Mouse (Mus musculus) Patski (cell line): Measurements from ENCODE around the gene Dusp5. TPM values are rescaled to one million over a fixed set of nuclear protein-coding genes. Genes with fewer than 3 reads are reported as not detected.

Experiments used
- ATAC-seq: fragments of 100-300 bp; one replicate; pipeline ENCODE4 v1.8.0; 2021
- CTCF ChIA-PET: fragments of 350-600 bp; sonication (Branson Sonifier 250); formaldehyde crosslinking; loops from one replicate; lab custom pipeline; 2022; ENCODE audit warnings: inconsistent platforms; lab: Charles Lee
- POLR2A ChIA-PET: fragments of 350-600 bp; sonication (Branson Sonifier 250); formaldehyde crosslinking; loops from one replicate; lab custom pipeline; 2022; ENCODE audit warnings: antibody characterized with exemption, inconsistent platforms; lab: Charles Lee
- DNase-seq: peaks from one replicate; pipeline ENCODE4 v3.0.0-alpha.2; 2011; ENCODE audit warnings: low read depth, low spot score
- H3K27me3 ChIP-seq: fragments of 371-371 bp; one replicate; pipeline ENCODE4 v1.5.1; 2021
- CTCF ChIP-seq: fragments of 100-300 bp; IDR thresholded peaks from one replicate; pipeline ENCODE4 v1.5.1; 2021
- in situ Hi-C: fragments of 300-500 bp; cut with MboI; formaldehyde crosslinking; loops from 3 replicates; pipeline ENCODE4 v1.11.1; 2018; ENCODE audit warnings: low pct_unique_long_range_greater_than_20kb, mixed read lengths
- polyA plus RNA-seq: library from polyadenylated mRNA; unstranded; gene quantifications from one replicate; pipeline ENCODE4 v1.2.3, GENCODE M21; 2021

The Dusp5 gene
- 20.1 TPM for polyA plus RNA-seq

DNA sequence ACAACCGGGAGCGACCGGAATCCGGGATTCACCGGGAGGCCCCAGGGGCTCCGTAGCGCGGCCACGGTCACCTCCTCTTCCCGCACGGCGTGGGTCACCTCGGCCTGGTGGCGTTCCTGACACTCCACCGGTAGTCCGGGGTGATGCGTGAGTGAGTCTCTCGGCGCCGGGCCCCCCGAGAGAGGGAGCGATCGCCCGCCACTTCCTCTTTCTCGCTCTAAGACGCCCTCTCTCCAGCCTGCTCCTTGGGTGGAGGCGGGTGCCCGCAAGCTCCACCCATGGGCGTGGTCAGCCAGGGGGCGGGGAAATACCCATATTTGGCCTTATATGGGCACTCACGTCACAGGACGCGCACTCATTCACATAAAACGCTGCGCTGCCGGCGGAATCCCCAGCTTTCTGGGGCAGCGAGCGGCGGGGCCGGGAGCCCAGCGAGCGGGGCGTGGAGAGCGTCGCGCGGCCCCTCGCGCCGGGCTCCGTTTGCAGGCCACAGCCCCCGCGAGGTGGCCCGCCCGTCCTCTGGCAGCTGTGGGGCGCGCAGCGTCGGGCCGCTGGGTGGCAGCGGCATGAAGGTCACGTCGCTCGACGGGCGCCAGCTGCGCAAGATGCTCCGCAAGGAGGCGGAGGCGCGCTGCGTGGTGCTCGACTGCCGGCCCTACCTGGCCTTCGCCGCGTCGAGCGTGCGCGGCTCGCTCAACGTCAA, at the start of gene Dusp5:
Gene Dusp5, plus strand, starts transcription at position 358 of the 703 bp plus-strand sequence.
- no peaks in the 10 kb centered on the region for H3K27me3 ChIP-seq
- peak; percentile 69 for TF ChIP-seq CTCF
- ATAC-seq (peak; percentile 78), DNase-seq (peak; percentile 78)
- CTCF ChIA-PET, result interaction anchor here (1.1 to 1.3 kb wide), 3 partner anchors 16 to 137 kb away, joined by 3 to 4 read pairs (median 3); no protein-coding TSS in a partner anchor
- in situ Hi-C loops, result no loop called here
- POLR2A ChIA-PET, result interaction anchor here (0.6 to 3.3 kb wide), 7 partner anchors 10 to 138 kb away, joined by 3 to 10 read pairs (median 3); no protein-coding TSS in a partner anchor

DNA sequence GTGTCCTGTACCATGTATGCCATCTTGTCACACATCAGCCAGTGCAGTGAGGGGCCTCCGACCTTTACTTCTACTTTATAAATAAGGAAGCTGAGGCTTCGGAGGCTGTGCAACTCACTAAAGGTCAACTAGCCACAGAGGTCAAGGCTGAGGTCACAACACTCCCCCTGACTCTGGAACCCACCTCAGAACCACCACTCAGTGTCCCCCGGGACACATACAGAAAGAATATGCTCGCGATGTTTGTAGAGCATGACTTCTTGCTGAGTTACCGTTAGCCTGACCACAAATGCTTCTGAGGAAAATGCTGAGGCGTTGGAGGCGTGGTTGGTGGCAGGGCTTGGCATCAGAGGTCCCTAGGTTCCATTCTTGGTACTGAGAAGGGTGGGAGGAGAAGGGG, 49.3 kb upstream of the Dusp5 start:
- H3K27me3 ChIP-seq, result peaks cover 2% of the 10 kb centered on the region
- DNase-seq (no peak), ATAC-seq (no peak)
- in situ Hi-C loops, result no loop called here
- ChIA-PET CTCF (no interaction called here), POLR2A (no interaction called here)
- no peak for TF ChIP-seq CTCF

GRCm38 (mm10) chr19:53482093-53482492, 46.8 kb upstream of the Dusp5 start:
- in situ Hi-C loops, result no loop called here
- no peak for ATAC-seq
- POLR2A ChIA-PET, result no interaction called here
- CTCF ChIA-PET, result no interaction called here
- DNase-seq, result no peak
- no peak for TF ChIP-seq CTCF
- no peaks in the 10 kb centered on the region for H3K27me3 ChIP-seq

DNA sequence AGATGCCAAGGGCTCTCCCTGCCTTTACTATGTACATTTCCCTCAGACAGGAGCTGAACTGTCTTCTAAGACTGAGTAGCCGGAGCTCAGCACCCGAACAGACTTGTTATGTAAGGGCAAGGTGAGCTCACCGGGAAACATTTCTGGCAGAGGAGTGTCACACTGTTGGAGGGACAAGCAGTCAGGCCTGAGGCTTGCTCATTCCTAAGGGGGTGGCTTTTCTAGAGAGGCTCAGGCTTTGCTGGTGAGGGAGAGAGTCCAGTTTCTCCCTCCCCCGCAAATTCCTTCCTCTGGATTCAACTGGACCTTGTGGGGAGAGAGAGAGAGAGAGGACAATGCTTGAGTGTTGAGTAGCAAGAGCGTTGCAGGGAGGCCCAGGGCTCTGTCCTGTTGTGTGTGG, 46.4 kb upstream of the Dusp5 start:
- no peak for TF ChIP-seq CTCF
- in situ Hi-C loops, result no loop called here
- POLR2A ChIA-PET, result no interaction called here
- H3K27me3 ChIP-seq, result no peaks in the 10 kb centered on the region
- CTCF ChIA-PET, result no interaction called here
- ATAC-seq (peak; percentile 68), DNase-seq (no peak)

DNA sequence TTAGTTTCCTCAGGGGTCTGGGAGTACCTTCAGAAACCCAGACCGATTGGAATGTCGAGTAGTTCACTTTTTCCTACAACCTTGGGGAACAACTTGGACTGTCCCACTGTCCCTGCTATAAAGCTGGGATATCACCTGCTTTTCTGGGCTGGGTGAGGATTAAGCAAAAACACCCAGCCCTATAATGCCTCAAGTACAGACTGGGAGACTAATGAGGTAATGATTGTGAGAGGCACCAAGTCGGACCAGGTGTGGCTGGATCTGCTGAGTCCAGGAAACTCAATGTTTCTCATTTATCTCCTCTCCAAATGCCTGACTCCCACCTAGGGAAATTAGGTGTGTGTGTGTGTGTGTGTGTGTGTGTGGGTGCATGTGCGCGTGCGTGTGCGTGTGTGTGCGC, 44.9 kb upstream of the Dusp5 start:
- H3K27me3 ChIP-seq, result no peaks in the 10 kb centered on the region
- in situ Hi-C loops, result no loop called here
- no peak for TF ChIP-seq CTCF
- POLR2A ChIA-PET, result no interaction called here
- CTCF ChIA-PET, result interaction anchor here (1.5 to 1.7 kb wide), 2 partner anchors 9 to 29 kb away, joined by 4 to 6 read pairs; no protein-coding TSS in a partner anchor
- no peak for DNase-seq
- ATAC-seq, result no peak

- TF ChIP-seq CTCF, result no peak
- no peak for ATAC-seq
- ChIA-PET POLR2A (interaction anchor here (0.8 kb wide), 1 partner anchor 10 kb away, joined by 4 read pairs; no protein-coding TSS in a partner anchor), CTCF (interaction anchor here (0.5 to 1.7 kb wide), 3 partner anchors 10 to 44 kb away, joined by 3 to 6 read pairs (median 4); no protein-coding TSS in a partner anchor)
- DNase-seq, result no peak
- no peaks in the 10 kb centered on the region for H3K27me3 ChIP-seq
- in situ Hi-C loops, result no loop called here
Measured at GRCm38 (mm10) chr19:53484918-53485317, 44.0 kb upstream of the Dusp5 start.

DNA sequence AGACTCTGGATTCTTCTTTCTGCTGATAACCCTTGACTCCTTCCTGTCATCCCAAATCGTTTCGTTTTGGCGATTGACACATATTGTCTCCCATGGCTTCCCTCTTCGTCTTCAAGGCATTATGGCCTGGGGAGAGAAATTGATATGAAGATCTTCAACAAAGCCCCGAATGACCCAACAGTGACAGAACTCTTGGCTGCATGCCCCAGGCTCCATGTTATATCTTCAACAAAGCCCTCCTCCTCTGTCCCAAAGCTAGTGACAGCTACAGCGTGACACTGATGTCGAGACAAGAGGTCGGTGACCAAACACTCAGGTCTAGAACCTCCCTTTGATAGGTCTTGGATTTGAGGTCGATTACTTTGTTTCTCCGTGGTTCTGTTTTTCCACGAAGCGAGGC, 39.7 kb upstream of the Dusp5 start:
- TF ChIP-seq CTCF, result no peak
- DNase-seq, result no peak
- ChIA-PET POLR2A (interaction anchor here (0.9 kb wide), 1 partner anchor 67 kb away, joined by 4 read pairs; no protein-coding TSS in a partner anchor), CTCF (no interaction called here)
- ATAC-seq, result no peak
- in situ Hi-C loops, result no loop called here
- H3K27me3 ChIP-seq, result peaks cover 4% of the 10 kb centered on the region

DNA sequence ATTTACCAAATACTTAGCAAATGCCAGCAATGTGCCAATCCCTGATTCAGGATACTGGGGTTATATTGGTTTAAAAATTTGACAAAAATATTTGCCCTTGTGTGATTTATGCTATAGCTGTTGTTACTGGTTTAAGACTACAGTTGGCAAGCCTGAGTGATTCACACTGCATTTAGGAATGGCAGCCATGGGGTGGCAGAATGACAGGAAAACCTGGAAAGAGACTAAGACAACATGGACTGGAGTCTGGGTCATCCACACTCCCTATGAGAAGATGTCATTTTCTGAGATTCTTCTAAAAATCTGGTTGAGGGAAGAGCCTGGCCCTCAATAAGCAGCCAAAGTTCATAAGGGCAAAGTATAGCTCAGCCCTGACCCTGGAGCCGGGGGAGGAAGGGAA, 39.0 kb upstream of the Dusp5 start:
- CTCF ChIA-PET, result no interaction called here
- H3K27me3 ChIP-seq, result peaks cover 4% of the 10 kb centered on the region
- POLR2A ChIA-PET, result no interaction called here
- DNase-seq, result no peak
- ATAC-seq, result no peak
- in situ Hi-C loops, result no loop called here
- TF ChIP-seq CTCF, result no peak

DNA sequence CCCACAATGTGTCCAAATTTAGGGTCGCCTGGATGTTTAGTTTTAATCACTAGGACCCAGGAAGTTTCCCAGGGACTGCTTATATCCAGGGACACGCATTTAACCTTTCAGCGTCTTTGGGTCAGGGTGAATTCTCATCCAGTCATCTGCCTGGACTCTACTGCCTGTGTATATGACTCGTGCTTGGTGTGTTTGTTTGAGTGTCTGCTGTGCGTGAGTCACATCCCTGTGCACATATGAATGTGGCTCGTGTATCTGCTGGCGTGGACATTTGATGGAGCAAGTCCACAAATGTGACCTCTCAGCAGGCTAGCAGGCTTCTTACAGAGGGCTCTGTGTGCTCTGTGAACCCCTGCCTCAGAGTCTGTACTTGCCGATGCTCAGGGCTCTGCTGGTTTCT, 38.0 kb upstream of the Dusp5 start:
- no peak for DNase-seq
- POLR2A ChIA-PET, result no interaction called here
- H3K27me3 ChIP-seq, result peaks cover 4% of the 10 kb centered on the region
- no peak for TF ChIP-seq CTCF
- CTCF ChIA-PET, result no interaction called here
- no peak for ATAC-seq
- in situ Hi-C loops, result no loop called here

DNA sequence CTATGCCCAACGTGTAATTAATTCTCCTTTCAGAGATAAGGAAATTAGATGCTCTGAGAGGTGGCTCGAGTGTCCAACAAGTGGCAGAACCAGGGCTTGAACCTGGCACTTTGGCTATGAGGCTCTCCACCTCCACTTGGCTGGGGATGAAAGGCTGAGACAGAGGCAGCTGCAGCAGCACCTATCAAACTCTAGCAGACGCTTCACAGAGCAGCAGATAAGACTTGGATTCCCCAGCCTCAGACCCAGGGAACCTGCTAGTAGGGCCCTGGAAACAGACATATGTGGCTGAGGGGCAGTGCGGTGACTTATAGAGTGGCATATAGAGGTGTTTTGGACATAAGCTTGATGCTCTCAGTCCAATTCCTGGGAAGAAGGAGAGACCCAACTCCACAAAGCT, 36.4 kb upstream of the Dusp5 start:
- CTCF ChIA-PET, result interaction anchor here (1.3 kb wide), 1 partner anchor 24 kb away, joined by 4 read pairs; no protein-coding TSS in a partner anchor
- POLR2A ChIA-PET, result no interaction called here
- no peak for TF ChIP-seq CTCF
- ATAC-seq, result no peak
- no peak for DNase-seq
- in situ Hi-C loops, result no loop called here
- peaks cover 4% of the 10 kb centered on the region for H3K27me3 ChIP-seq

DNA sequence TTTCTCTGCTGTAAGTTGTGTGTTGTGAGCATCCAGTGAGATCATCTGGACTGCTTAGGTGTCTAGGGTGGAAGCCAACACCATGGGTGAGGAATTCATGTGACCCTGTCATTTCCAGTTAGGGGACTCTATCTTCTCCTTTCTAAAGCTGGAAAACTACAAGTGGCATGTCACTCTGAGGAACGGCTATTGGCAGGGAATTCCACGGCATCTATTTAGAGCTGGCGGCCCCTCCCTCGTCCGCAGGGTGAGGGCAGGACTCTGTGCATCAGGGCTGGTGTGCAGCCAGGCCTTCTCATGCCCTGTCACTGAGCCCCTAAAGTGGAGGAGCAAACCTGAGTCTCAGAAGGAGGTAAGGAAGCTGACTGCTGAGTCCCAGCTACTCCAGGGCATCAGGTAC, 35.0 kb upstream of the Dusp5 start:
- in situ Hi-C loops, result no loop called here
- CTCF ChIA-PET, result interaction anchor here (1.3 kb wide), 1 partner anchor 23 kb away, joined by 4 read pairs; no protein-coding TSS in a partner anchor
- no peak for DNase-seq
- no peak for ATAC-seq
- POLR2A ChIA-PET, result no interaction called here
- peaks cover 4% of the 10 kb centered on the region for H3K27me3 ChIP-seq
- no peak for TF ChIP-seq CTCF
